Mouse (Mus musculus) MEL (cell line): ENCODE results near the gene Atp10a. TPM values are rescaled to one million over a fixed set of nuclear protein-coding genes. Genes with fewer than 3 reads are reported as not detected.

Experiments
- DNase-seq: peaks from one replicate; pipeline ENCODE4 v3.0.0; 2011; ENCODE audit warnings: low read depth, low spot score
- H3K27ac ChIP-seq: 2 replicates; pipeline ENCODE4 v1.5.1; 2012; ENCODE audit warnings: low read depth, mild to moderate bottlenecking, control low read depth, low read length, moderate library complexity; ENCODE audit not compliant: control insufficient read depth
- H3K27me3 ChIP-seq, 2 experiments: fragments of 150-350 bp in 1 of 2; sonication (generic) in 1 of 2; 2 replicates each; pipeline ENCODE4 v1.6.1; 2012; ENCODE audit warnings: low read length in 2 of 2, mild to moderate bottlenecking in 2 of 2, improper control_type of control experiment in 1 of 2, moderate library complexity in 1 of 2; ENCODE audit not compliant: insufficient read depth in 2 of 2, control insufficient read depth in 1 of 2
- H3K36me3 ChIP-seq, 2 experiments: 2 replicates each; pipeline ENCODE4 v1.6.1; 2012 to 2014; ENCODE audit warnings: low read length in 2 of 2, improper control_type of control experiment in 1 of 2, inconsistent platforms in 1 of 2, mild to moderate bottlenecking in 1 of 2; ENCODE audit not compliant: insufficient read depth in 2 of 2, control insufficient read depth in 1 of 2
- H3K4me1 ChIP-seq, 2 experiments: fragments of 150-350 bp in 1 of 2; sonication (generic) in 1 of 2; 2 replicates each; pipeline ENCODE4 v1.6.1; 2012; ENCODE audit warnings: low read length in 2 of 2, improper control_type of control experiment in 1 of 2, mild to moderate bottlenecking in 1 of 2; ENCODE audit not compliant: insufficient read depth in 2 of 2, control insufficient read depth in 1 of 2
- H3K4me3 ChIP-seq, 2 experiments: fragments of 150-350 bp in 1 of 2; sonication (generic) in 1 of 2; 2 replicates each; pipeline ENCODE4 v1.5.1; 2012; ENCODE audit warnings: low read depth in 2 of 2, low read length in 2 of 2, mild to moderate bottlenecking in 2 of 2, moderate library complexity in 2 of 2, control low read depth in 1 of 2, improper control_type of control experiment in 1 of 2; ENCODE audit not compliant: control insufficient read depth in 1 of 2, insufficient read depth in 1 of 2
- H3K79me2 ChIP-seq: 2 replicates; pipeline ENCODE4 v1.6.1; 2012; ENCODE audit warnings: mild to moderate bottlenecking, low read length, moderate library complexity; ENCODE audit not compliant: control insufficient read depth, poor library complexity, insufficient read depth
- H3K9ac ChIP-seq: 2 replicates; pipeline ENCODE4 v1.6.1; 2012; ENCODE audit warnings: low read depth, mild to moderate bottlenecking, control low read depth, low read length, moderate library complexity; ENCODE audit not compliant: control insufficient read depth, poor library complexity, severe bottlenecking
- H3K9me3 ChIP-seq: fragments of 150-350 bp; sonication (generic); replicated peaks from 2 replicates; pipeline ENCODE4 v1.6.1; 2012; ENCODE audit warnings: mild to moderate bottlenecking, low read length, improper control_type of control experiment, moderate library complexity; ENCODE audit not compliant: insufficient read depth
- BHLHE40 ChIP-seq: IDR thresholded peaks from 2 replicates; pipeline ENCODE4 v1.6.1; 2012; ENCODE audit warnings: low read depth, mild to moderate bottlenecking, inconsistent platforms, low read length, improper control_type of control experiment, borderline replicate concordance
- CHD2 ChIP-seq: IDR thresholded peaks from 2 replicates; pipeline ENCODE4 v1.6.1; 2011; ENCODE audit warnings: low read length, improper control_type of control experiment
- EP300 ChIP-seq, 2 experiments: IDR thresholded peaks; 2 replicates each; pipeline ENCODE4 v1.6.1; 2011; ENCODE audit warnings: improper control_type of control experiment in 2 of 2, low read length in 2 of 2, low read depth in 1 of 2, mild to moderate bottlenecking in 1 of 2
- JUND ChIP-seq: IDR thresholded peaks from 2 replicates; pipeline ENCODE4 v1.6.1; 2011; ENCODE audit warnings: low read depth, mild to moderate bottlenecking, improper control_type of control experiment, low read length
- MAX ChIP-seq: IDR thresholded peaks from 2 replicates; pipeline ENCODE4 v1.6.1; 2011; ENCODE audit warnings: low read length, improper control_type of control experiment
- MEF2A ChIP-seq: IDR thresholded peaks from 2 replicates; pipeline ENCODE4 v1.6.1; 2014; ENCODE audit warnings: low read depth, mild to moderate bottlenecking, inconsistent platforms, low read length, improper control_type of control experiment; ENCODE audit not compliant: poor library complexity, insufficient replicate concordance, severe bottlenecking; ENCODE audit errors: extremely low read depth
- NELFE ChIP-seq: IDR thresholded peaks from 2 replicates; pipeline ENCODE4 v1.6.1; 2011; ENCODE audit warnings: low read depth, low read length, improper control_type of control experiment
- NRF1 ChIP-seq: IDR thresholded peaks from 2 replicates; pipeline ENCODE4 v1.6.1; 2014; ENCODE audit warnings: low read depth, mild to moderate bottlenecking, inconsistent platforms, low read length, improper control_type of control experiment, moderate library complexity; ENCODE audit not compliant: poor library complexity, insufficient read depth, severe bottlenecking
- RCOR1 ChIP-seq: IDR thresholded peaks from 2 replicates; pipeline ENCODE4 v1.6.1; 2012; ENCODE audit warnings: low read depth, mild to moderate bottlenecking, inconsistent platforms, low read length, improper control_type of control experiment
- SIN3A ChIP-seq: IDR thresholded peaks from 2 replicates; pipeline ENCODE4 v1.6.1; 2012; ENCODE audit warnings: low read length, improper control_type of control experiment, inconsistent platforms
- TAL1 ChIP-seq: IDR thresholded peaks from 2 replicates; pipeline ENCODE4 v1.6.1; 2012; ENCODE audit warnings: mild to moderate bottlenecking, inconsistent platforms, low read length, moderate library complexity, mixed read lengths
- TBP ChIP-seq: IDR thresholded peaks from 2 replicates; pipeline ENCODE4 v1.8.0; 2011; ENCODE audit warnings: low read depth, low read length, improper control_type of control experiment
- TCF12 ChIP-seq: IDR thresholded peaks from 2 replicates; pipeline ENCODE4 v1.6.1; 2014; ENCODE audit warnings: low read depth, mild to moderate bottlenecking, inconsistent platforms, low read length, improper control_type of control experiment, moderate library complexity
- UBTF ChIP-seq: IDR thresholded peaks from 2 replicates; pipeline ENCODE4 v1.6.1; 2012; ENCODE audit warnings: low read depth, mild to moderate bottlenecking, inconsistent platforms, low read length, improper control_type of control experiment, moderate library complexity, borderline replicate concordance; ENCODE audit not compliant: insufficient read depth
- USF1 ChIP-seq: IDR thresholded peaks from 2 replicates; pipeline ENCODE4 v1.6.1; 2014; ENCODE audit warnings: low read depth, mild to moderate bottlenecking, inconsistent platforms, low read length, improper control_type of control experiment, moderate library complexity
- ZC3H11A ChIP-seq: IDR thresholded peaks from 2 replicates; pipeline ENCODE4 v1.6.1; 2012; ENCODE audit warnings: low read depth, mild to moderate bottlenecking, inconsistent platforms, low read length, improper control_type of control experiment
- ZNF384 ChIP-seq: IDR thresholded peaks from 2 replicates; pipeline ENCODE4 v1.6.1; 2012; ENCODE audit warnings: low read depth, mild to moderate bottlenecking, inconsistent platforms, low read length, improper control_type of control experiment
- polyA plus RNA-seq, 2 experiments: library from polyadenylated mRNA; stranded (reverse) in 1 of 2; unstranded in 1 of 2; fragments of >175 nt in 1 of 2; fragments of >200 nt in 1 of 2; gene quantifications; 2 replicates each; pipeline versions ENCODE4 v1.2.1 to v1.2.4; 2012; ENCODE audit warnings: low replicate concordance in 2 of 2, low read depth in 1 of 2; ENCODE audit not compliant: insufficient read length in 2 of 2, insufficient read depth in 1 of 2, missing spikeins in 1 of 2
- total RNA-seq: library from RNA; depleted of rRNA; stranded (reverse); fragments of 300-350 nt; gene quantifications from 2 replicates; pipeline ENCODE4 v1.2.3, GENCODE M21; 2012

Gene Atp10a
- total and polyA plus RNA-seq, 3 experiments = not detected

- no peak for DNase-seq
- TF ChIP-seq SIN3A = no peak
- Histone ChIP-seq H3K4me3 (no peak overlapping the region), H3K27me3 (no peaks in the 10 kb centered on the region), H3K4me1 (no peaks in the 10 kb centered on the region), H3K36me3 (no peaks in the 10 kb centered on the region), H3K27ac (no peak overlapping the region), H3K9ac (no peak overlapping the region), H3K79me2 (no peaks in the 10 kb centered on the region), H3K9me3 (no peaks in the 10 kb centered on the region)
These were observed 87.7 kb downstream of the Atp10a start for GRCm38 (mm10) chr7:58743362-58744320.

- Histone ChIP-seq H3K36me3 (no peaks in the 10 kb centered on the region), H3K79me2 (no peaks in the 10 kb centered on the region), H3K9me3 (no peaks in the 10 kb centered on the region), H3K27me3 (no peaks in the 10 kb centered on the region), H3K9ac (no peak overlapping the region), H3K4me3 (no peak overlapping the region), H3K4me1 (no peaks in the 10 kb centered on the region), H3K27ac (no peak overlapping the region)
- TF ChIP-seq NRF1 (no peak), ZNF384 (no peak), UBTF (no peak), BHLHE40 (no peak), MEF2A (no peak), RCOR1 (no peak), USF1 (no peak), NELFE (no peak), JUND (no peak)
- no peak for DNase-seq
These were observed 90.9 kb downstream of the Atp10a start for GRCm38 (mm10) chr7:58746817-58747216.

- H3K4me3 ChIP-seq = no peak overlapping the region
- no peak overlapping the region for H3K27ac ChIP-seq
- H3K9ac ChIP-seq = no peak overlapping the region
- no peaks in the 10 kb centered on the region for H3K4me1 ChIP-seq
- TF ChIP-seq USF1 (no peak), TCF12 (no peak), UBTF (no peak), ZC3H11A (no peak), MAX (no peak), TBP (no peak), TAL1 (no peak), EP300 (IDR thresholded peaks at IDR 0.05; ENCODE audit: low read depth in 1 of 2, low read length in 2 of 2) (no peak), BHLHE40 (no peak), CHD2 (no peak)
- TF ChIP-seq, all 39 proteins: peak for 0
- no peaks in the 10 kb centered on the region for H3K36me3 ChIP-seq
- no peaks in the 10 kb centered on the region for H3K9me3 ChIP-seq
- no peak for DNase-seq
- no peaks in the 10 kb centered on the region for H3K79me2 ChIP-seq
- H3K27me3 ChIP-seq = no peaks in the 10 kb centered on the region
These were observed 94.1 kb downstream of the Atp10a start for GRCm38 (mm10) chr7:58749904-58750612.
